Mouse (Mus musculus): ENCODE data around the gene Rock2.

Rock2 gene

DNA sequence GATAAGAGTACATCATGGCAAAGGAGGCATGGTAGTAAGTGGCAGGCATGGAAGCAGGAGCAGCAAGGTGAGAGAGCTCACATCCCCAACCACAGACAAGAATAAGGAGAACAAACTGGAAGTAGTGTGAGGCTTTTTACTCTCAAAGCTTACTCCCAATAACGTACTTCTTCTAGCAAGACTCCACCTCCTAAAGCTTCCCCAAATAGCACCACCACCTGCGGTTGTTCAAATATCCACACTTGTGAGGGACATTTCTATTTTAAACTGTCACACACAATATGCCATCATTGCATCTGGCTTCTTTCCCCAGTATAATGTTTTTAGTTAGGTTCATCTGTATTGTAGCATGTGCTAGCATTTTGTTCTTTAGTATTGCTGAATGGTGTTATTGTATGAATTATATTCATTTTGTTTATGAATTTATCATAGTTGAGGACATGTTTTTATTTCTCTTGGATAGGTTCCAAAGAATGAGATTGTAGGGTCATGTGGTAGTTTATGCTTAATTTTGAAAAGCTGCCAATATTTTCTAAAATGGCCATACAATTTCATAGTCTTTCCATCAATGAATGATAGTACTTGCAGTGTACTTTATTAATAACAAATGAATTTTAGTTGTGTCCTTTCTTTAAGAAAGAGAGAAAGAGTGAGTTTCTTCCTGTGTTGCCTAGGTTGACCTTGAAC is 9.4 kb downstream of the Rock2 start:
- no peak for DNase-seq

DNA sequence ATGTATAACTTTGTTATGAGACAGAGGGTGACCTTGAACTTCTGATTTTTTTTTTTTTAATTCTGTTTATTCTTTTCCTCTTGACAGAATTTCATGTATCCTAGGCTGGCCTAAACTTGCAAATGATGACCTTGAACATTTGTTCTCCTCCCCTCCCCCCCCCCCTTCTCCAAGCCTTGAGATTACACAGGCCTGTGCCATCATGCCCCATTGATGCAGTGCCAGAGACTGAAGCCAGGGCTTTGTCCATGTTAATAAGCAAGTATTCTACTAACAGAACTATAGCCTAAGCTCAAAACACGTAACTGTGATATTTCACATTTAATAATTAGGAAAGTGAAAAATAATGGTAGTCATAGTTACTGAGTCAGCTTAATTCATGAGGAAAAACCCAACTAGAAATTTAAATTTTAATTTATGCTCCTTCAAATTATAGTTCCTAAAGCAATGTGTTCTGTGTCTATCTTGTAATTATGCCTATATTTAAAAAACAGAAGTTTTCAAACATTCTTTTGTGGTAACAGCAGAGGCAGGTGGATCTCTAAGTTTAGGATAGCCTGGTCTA is 12.7 kb downstream of the Rock2 start:
- DNase-seq = no peak

GRCm38 (mm10) chr12:16907953-16908648 is 13.4 kb downstream of the Rock2 start:
- DNase-seq = no peak

DNA sequence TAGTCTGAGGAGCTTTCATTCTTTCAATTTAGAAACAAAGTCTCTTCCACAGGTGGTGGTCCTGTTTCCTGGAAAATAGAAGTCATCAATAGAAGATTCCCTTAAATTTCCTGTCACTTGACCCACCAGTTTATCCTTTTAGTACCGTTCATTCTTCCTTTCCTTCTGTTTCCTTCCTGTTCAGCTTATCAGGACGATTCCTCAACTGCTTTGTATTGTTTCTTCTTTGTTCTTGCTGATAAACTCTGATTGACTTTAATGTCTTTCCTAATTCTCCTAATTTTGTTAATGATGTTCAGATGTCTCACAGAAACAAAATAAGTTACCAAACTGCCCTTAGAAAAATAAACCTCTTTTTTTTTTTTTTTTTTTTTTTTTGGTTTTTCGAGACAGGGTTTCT is 16.8 kb downstream of the Rock2 start:
- DNase-seq = no peak

- no peak for DNase-seq
Measured at GRCm38 (mm10) chr12:16912600-16912999, 17.9 kb downstream of the Rock2 start.

GRCm38 (mm10) chr12:16920186-16920860 is 25.6 kb downstream of the Rock2 start:
- DNase-seq = no peak

DNA sequence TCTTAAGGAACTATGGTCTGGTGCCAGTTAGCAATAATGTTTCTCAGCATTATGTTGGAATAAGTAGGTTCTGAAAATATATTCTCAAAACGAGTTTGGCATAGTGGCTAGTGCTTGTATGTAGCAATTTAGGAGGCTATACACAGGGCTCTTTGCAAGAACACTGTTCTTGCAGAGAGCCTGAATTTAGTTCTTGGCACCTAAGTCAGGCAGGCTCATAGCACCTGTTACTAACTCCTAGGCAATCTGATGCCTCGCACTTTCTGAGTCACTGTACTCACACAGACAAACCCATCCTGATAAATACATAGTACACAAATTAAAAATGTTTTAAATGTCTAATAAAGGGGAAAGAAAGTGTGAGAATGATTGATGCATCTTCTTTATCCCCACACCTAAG is 33.2 kb downstream of the Rock2 start:
- DNase-seq = no peak

- no peak for DNase-seq
Measured at GRCm38 (mm10) chr12:16934423-16934822, 39.7 kb downstream of the Rock2 start.

DNA sequence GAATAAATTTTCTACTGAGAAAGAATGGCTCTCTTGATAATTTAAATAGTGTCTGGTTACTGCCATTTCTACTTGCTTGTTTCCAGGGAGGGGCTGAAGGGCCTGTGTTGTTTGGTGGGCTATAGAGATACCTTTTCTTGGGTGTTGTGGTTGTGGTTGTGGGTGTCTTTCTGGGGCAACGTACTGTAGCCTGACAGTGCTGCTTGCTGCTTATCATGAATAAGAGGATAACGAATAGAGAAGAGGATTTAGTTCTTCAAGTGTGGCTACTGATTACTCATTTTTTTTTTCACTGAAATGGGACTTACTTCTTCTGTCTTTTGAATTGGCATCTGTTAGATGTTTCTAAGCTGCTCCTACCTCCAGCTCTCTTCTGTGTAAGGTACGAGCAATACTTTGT is 47.3 kb downstream of the Rock2 start:
- DNase-seq = no peak

DNA sequence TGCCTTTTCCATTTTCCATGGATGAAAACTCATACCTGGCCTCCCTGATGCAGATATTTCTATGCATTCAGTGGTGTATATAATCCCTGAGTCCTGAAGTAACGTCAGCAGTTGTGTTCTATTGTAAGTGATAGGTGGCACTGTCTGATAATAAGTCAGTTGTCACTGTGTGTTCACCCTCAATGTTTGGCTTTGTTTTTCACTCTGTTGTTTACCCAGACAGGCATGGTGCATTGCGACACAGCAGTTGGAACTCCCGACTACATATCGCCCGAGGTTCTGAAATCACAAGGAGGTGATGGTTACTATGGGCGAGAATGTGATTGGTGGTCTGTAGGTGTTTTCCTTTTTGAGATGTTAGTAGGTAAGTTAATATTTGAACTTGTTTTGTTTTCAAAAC is 53.5 kb downstream of the Rock2 start:
- no peak for DNase-seq

GRCm38 (mm10) chr12:16958851-16959250 is 64.2 kb downstream of the Rock2 start:
- no peak for DNase-seq

DNA sequence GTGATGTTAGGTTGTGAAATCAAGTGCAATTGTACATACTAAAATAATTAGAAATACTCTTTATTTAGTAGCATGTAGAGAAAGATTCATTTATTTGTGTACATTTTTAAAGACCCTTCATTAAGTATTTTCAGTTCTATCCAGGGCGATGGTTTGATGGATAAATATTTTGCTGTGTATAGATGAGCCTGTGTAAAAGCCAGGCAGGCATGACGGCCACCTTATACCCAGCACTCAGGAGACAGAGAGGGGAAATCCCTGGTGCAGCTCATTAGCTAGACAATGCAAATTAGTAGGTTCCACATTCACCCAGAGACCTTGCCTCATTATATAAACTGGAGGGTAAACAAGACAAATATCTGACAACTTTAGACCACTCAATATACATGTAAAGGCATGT is 68.7 kb downstream of the Rock2 start:
- peak in 1 of 2 experiments; percentile 14 for DNase-seq

DNA sequence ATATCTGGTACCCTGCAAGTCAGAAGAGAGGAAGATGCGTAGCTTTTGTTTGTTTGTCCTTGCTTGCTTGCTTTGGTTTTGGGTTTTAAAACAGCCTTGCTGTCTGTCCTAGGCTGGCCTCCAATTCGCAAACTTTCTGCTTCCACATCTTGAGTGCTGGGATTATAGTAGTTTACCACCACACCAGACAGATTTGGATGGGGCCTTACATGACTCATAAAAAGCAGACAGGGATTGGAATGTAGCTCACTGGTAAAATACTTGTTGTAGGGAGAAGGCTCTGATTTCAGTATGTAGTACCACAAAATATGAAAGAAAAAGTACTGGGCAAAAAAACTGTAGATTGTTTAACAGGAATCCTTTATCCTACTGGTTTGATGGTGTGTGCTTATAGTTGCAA is 72.1 kb downstream of the Rock2 start:
- no peak for DNase-seq

GRCm38 (mm10) chr12:16977120-16977519 is 82.4 kb downstream of the Rock2 start:
- no peak for DNase-seq

- DNase-seq = no peak
Measured at GRCm38 (mm10) chr12:16985778-16986177, 91.1 kb downstream of the Rock2 start.

- DNase-seq = no peak
Measured at GRCm38 (mm10) chr12:16991376-16991775, 96.7 kb downstream of the Rock2 start.

DNA sequence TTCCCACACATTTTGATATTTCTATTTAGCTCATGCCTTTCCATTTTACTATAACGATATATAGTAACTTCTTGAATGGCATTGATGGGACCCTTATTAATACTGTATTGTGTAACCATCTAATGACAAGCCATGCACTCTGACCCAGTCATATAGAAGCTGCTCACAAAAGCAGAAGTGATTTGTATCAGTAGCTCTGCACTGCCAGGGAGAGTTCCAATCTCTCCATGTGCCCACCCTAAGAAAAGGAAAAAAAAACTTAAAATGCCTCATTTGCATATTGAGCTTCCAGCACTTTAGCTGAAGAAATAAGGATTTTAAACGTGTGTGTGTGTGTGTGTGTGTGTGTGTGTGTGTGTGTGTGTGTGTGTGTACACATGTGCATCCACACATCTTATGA is 97.7 kb downstream of the Rock2 start:
- DNase-seq = no peak

DNA sequence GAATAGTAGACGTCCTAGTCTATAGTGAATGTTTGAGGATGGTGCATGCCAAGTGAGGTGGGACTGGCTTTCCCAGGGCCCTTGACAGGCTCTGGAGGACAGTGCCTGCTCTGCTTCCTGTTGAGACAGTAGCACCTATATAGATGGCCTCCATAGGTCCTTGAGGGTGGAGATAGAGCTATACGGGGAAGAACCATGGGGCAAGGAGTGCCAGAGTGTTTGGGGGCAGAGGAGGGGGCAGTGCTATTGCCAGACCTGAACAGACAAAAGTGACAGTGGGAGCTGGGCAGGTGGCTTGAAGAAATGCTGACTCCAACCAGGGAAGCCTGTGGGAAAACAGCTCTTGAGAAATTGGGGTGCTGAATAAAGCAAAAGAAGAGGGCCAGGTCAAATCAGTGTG is 99.6 kb downstream of the Rock2 start:
- no peak for DNase-seq

GRCm38 (mm10) chr12:16996281-16996680 is 101.6 kb downstream of the Rock2 start:
- DNase-seq = no peak

GRCm38 (mm10) chr12:16996886-16997462 is 102.3 kb downstream of the Rock2 start:
- DNase-seq = no peak

- DNase-seq = no peak
Measured at GRCm38 (mm10) chr12:16999146-16999545, 104.5 kb downstream of the Rock2 start.

DNA sequence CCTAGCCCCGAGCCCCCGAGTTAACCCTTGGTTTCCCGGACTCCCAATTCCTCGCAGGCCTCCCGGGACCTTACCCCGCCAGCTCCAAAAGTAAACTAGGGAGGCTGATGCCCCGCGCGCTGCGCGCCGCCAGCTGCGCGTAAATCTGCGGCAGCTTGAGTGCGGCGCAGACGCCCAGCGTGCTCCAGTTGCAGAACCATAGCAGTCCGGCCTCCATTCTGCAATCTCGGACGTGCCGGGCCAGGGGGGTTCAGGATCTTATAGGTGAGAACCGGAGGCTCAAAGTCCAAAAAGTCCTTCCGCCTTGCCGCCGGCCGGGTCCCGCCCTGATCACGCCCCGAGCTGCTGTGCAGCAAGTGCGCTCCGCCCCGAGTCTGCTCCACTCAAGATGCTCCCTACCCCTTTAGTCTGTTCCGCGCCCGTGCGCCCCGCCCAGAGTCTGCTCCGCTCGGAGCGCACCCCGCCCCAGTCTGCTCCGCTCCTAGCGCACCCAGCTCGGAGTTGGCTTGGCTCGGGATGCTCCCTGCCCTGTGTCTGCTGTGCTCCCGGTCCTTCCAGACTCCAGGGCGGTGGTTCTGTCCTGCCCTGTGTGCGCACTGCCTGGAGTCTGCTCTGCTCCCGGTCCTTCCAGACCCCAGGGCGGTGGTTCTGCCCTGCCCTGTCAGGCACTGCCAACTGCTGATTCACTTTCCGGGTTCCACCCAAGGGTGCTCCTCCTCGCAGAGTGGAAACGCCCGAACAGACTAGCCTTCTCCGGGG is 105.2 kb downstream of the Rock2 start, which contains the start of gene Pqlc3:
Pqlc3 (minus strand) TSS at position 670 of the 759 bp plus-strand sequence.
- peak; percentile 85 to 90 for DNase-seq

All from spleen, adult 18-20 months (tissue).